Mouse (Mus musculus): Measurements from ENCODE around the gene Agtpbp1.

GRCm38 (mm10) chr13:59423871-59424270 is 161.2 kb downstream of the Agtpbp1 start:
- TF ChIP-seq POLR2A (IDR thresholded peaks at IDR 0.05; ENCODE audit: insufficient read depth, low read depth, low read length) (no peak), CTCF (IDR thresholded peaks at IDR 0.05; ENCODE audit: insufficient read depth, low read depth, low read length) (no peak)
